Mouse (Mus musculus) erythroblast, embryonic 14.5 days (primary cell): Measurements from ENCODE around the gene Kpna7. TPM values are rescaled to one million over a fixed set of nuclear protein-coding genes. Genes with fewer than 3 reads are reported as not detected.
"Not testable (repeated sequence)": the region's sequence is repeated elsewhere in the genome, so short reads cannot be mapped to it uniquely, and the experiment has no call there.

Experiments
- H3K27me3 ChIP-seq: 2 replicates; pipeline ENCODE4 v1.6.1; 2012; ENCODE audit warnings: inconsistent platforms; ENCODE audit not compliant: control insufficient read depth
- H3K36me3 ChIP-seq: 2 replicates; pipeline ENCODE4 v1.6.1; 2012; ENCODE audit warnings: mild to moderate bottlenecking, inconsistent platforms; ENCODE audit not compliant: control insufficient read depth
- H3K4me1 ChIP-seq: 2 replicates; pipeline ENCODE4 v1.6.1; 2012; ENCODE audit warnings: inconsistent platforms; ENCODE audit not compliant: control insufficient read depth
- H3K4me3 ChIP-seq: replicated peaks from 2 replicates; pipeline ENCODE3; 2012; ENCODE audit warnings: moderate library complexity, mild to moderate bottlenecking, inconsistent platforms
- H3K9me3 ChIP-seq: 2 replicates; pipeline ENCODE4 v1.6.1; 2012; ENCODE audit warnings: low read length, inconsistent platforms, mixed read lengths; ENCODE audit not compliant: control insufficient read depth
- GATA1 ChIP-seq: IDR thresholded peaks from 2 replicates; pipeline ENCODE4 v1.6.1; 2012; ENCODE audit warnings: low read length, inconsistent platforms, mixed read lengths
- TAL1 ChIP-seq: IDR thresholded peaks from 3 replicates; pipeline ENCODE4 v1.6.1; 2012; ENCODE audit warnings: low read length, inconsistent platforms, mixed read lengths
- polyA plus RNA-seq: library from polyadenylated mRNA; stranded (reverse); fragments of >175 nt; gene quantifications from 2 replicates; pipeline ENCODE4 v1.2.3, GENCODE M21; 2012

Kpna7 gene
- polyA plus RNA-seq, 1 experiment: not detected

- Histone ChIP-seq H3K4me3 (no peak overlapping the region), H3K36me3 (peaks cover 31% of the 10 kb centered on the region), H3K27me3 (peaks cover 31% of the 10 kb centered on the region), H3K4me1 (peaks cover 33% of the 10 kb centered on the region), H3K9me3 (no peaks in the 10 kb centered on the region)
- TF ChIP-seq TAL1 (no peak), GATA1 (no peak)
These were observed 28.7 kb upstream of the Kpna7 start for GRCm38 (mm10) chr5:145112566-145112965.

- peaks cover 33% of the 10 kb centered on the region for H3K4me1 ChIP-seq
- no peaks in the 10 kb centered on the region for H3K9me3 ChIP-seq
- no peak overlapping the region for H3K4me3 ChIP-seq
- H3K36me3 ChIP-seq: peaks cover 53% of the 10 kb centered on the region
- H3K27me3 ChIP-seq: peaks cover 18% of the 10 kb centered on the region
- no peak for TF ChIP-seq TAL1
- TF ChIP-seq GATA1: no peak
These were observed 26.6 kb upstream of the Kpna7 start for GRCm38 (mm10) chr5:145110401-145110800.

GRCm38 (mm10) chr5:145105694-145106275 is 22.0 kb upstream of the Kpna7 start:
- TF ChIP-seq GATA1: no peak
- no peak for TF ChIP-seq TAL1
- H3K27me3 ChIP-seq: no peaks in the 10 kb centered on the region
- H3K4me1 ChIP-seq: peaks cover 24% of the 10 kb centered on the region
- peaks cover 96% of the 10 kb centered on the region for H3K36me3 ChIP-seq
- H3K9me3 ChIP-seq: peaks cover 5% of the 10 kb centered on the region; the same call in 1 of the 2 replicates
- H3K4me3 ChIP-seq: no peak overlapping the region

GRCm38 (mm10) chr5:145104328-145104727 is 20.5 kb upstream of the Kpna7 start:
- Histone ChIP-seq H3K9me3 (peaks cover 5% of the 10 kb centered on the region; the same call in 1 of the 2 replicates), H3K36me3 (peaks cover 96% of the 10 kb centered on the region), H3K4me3 (no peak overlapping the region), H3K27me3 (no peaks in the 10 kb centered on the region), H3K4me1 (peaks cover 11% of the 10 kb centered on the region)
- TF ChIP-seq TAL1 (no peak), GATA1 (no peak)

GRCm38 (mm10) chr5:145102706-145103105 is 18.9 kb upstream of the Kpna7 start:
- Histone ChIP-seq H3K9me3 (peaks cover 5% of the 10 kb centered on the region; the same call in 1 of the 2 replicates), H3K36me3 (peaks cover 96% of the 10 kb centered on the region), H3K4me3 (no peak overlapping the region), H3K4me1 (peaks cover 6% of the 10 kb centered on the region), H3K27me3 (no peaks in the 10 kb centered on the region)
- no peak for TF ChIP-seq TAL1
- no peak for TF ChIP-seq GATA1

GRCm38 (mm10) chr5:145101451-145101850 is 17.6 kb upstream of the Kpna7 start:
- peaks cover 96% of the 10 kb centered on the region for H3K36me3 ChIP-seq

GRCm38 (mm10) chr5:145100960-145101359 is 17.1 kb upstream of the Kpna7 start:
- Histone ChIP-seq H3K4me1 (peaks cover 6% of the 10 kb centered on the region), H3K36me3 (peaks cover 96% of the 10 kb centered on the region)

More at GRCm38 (mm10) chr5:145101451-145101850, 17.6 kb upstream of the Kpna7 start:
- H3K4me1 ChIP-seq, H3K9me3 ChIP-seq, H3K4me3 ChIP-seq, H3K27me3 ChIP-seq: not testable (repeated sequence)

GRCm38 (mm10) chr5:145098340-145098821 is 14.6 kb upstream of the Kpna7 start:
- Histone ChIP-seq H3K4me1 (peaks cover 6% of the 10 kb centered on the region), H3K36me3 (peaks cover 94% of the 10 kb centered on the region), H3K9me3 (peaks cover 5% of the 10 kb centered on the region; the same call in 1 of the 2 replicates), H3K27me3 (no peaks in the 10 kb centered on the region), H3K4me3 (no peak overlapping the region)
- TF ChIP-seq GATA1 (no peak), TAL1 (no peak)

More at GRCm38 (mm10) chr5:145100960-145101359, 17.1 kb upstream of the Kpna7 start:
- Histone ChIP-seq H3K4me3 (no peak overlapping the region), H3K27me3 (no peaks in the 10 kb centered on the region), H3K9me3 (peaks cover 5% of the 10 kb centered on the region; the same call in 1 of the 2 replicates)
- TF ChIP-seq TAL1 (no peak), GATA1 (no peak)

GRCm38 (mm10) chr5:145096195-145096594 is 12.4 kb upstream of the Kpna7 start:
- H3K4me1 ChIP-seq: no peaks in the 10 kb centered on the region
- H3K9me3 ChIP-seq: no peaks in the 10 kb centered on the region
- no peak overlapping the region for H3K4me3 ChIP-seq
- H3K27me3 ChIP-seq: no peaks in the 10 kb centered on the region
- TF ChIP-seq GATA1: no peak
- no peak for TF ChIP-seq TAL1
- H3K36me3 ChIP-seq: peaks cover 94% of the 10 kb centered on the region
